Mouse (Mus musculus) neural tube, embryonic 15.5 days (tissue): Measurements from ENCODE around the gene Mllt6. TPM values are rescaled to one million over a fixed set of nuclear protein-coding genes. Genes with fewer than 3 reads are reported as not detected.
"Not testable (repeated sequence)": the region's sequence is repeated elsewhere in the genome, so short reads cannot be mapped to it uniquely, and the experiment has no call there.

Experiments
- ATAC-seq: fragments of 200-750 bp; cut with Nextera tagmentation; 2 replicates; pipeline ENCODE4 v1.8.0; 2017; ENCODE audit warnings: mild to moderate bottlenecking, moderate TSS enrichment, moderate library complexity; ENCODE audit not compliant: low FRiP score
- H3K27ac ChIP-seq: fragments of 300-500 bp; sonication (generic); replicated peaks from 2 replicates; pipeline ENCODE4 v1.5.1; 2015; ENCODE audit warnings: mild to moderate bottlenecking, inconsistent platforms
- H3K27me3 ChIP-seq: fragments of 300-500 bp; sonication (generic); replicated peaks from 2 replicates; pipeline ENCODE4 v1.6.1; 2015; ENCODE audit warnings: inconsistent platforms
- H3K36me3 ChIP-seq: fragments of 300-500 bp; sonication (generic); 2 replicates; pipeline ENCODE4 v1.6.1; 2015; ENCODE audit warnings: inconsistent platforms
- H3K4me1 ChIP-seq: fragments of 300-500 bp; sonication (generic); 2 replicates; pipeline ENCODE4 v1.6.1; 2015; ENCODE audit warnings: inconsistent platforms
- H3K4me2 ChIP-seq: fragments of 300-500 bp; sonication (generic); 2 replicates; pipeline ENCODE4 v1.6.1; 2015; ENCODE audit warnings: inconsistent platforms, mild to moderate bottlenecking, moderate library complexity
- H3K4me3 ChIP-seq: fragments of 300-500 bp; sonication (generic); replicated peaks from 2 replicates; pipeline ENCODE4 v1.5.1; 2015; ENCODE audit warnings: mild to moderate bottlenecking, inconsistent platforms
- H3K9ac ChIP-seq: fragments of 300-500 bp; sonication (generic); replicated peaks from 2 replicates; pipeline ENCODE4 v1.6.1; 2015; ENCODE audit warnings: mild to moderate bottlenecking, inconsistent platforms
- H3K9me3 ChIP-seq: fragments of 300-500 bp; sonication (generic); replicated peaks from 2 replicates; pipeline ENCODE4 v1.6.1; 2016; ENCODE audit warnings: inconsistent platforms
- WGBS: fragments of 180-500 bp; shearing (Covaris S2); methylation state at CpG from one replicate; pipeline ENCODE4 v1.1.7; 2015; ENCODE audit warnings: mixed read lengths; 5-methylcytosine and 5-hydroxymethylcytosine counted together
- polyA plus RNA-seq: library from polyadenylated mRNA; unstranded; fragments of >200 nt; fragmentation: Nextera tagmentation; extraction: Ambion mirVana; gene quantifications from 2 replicates; pipeline ENCODE4 v1.2.1, GENCODE M21; 2015

The Mllt6 gene
- polyA plus RNA-seq, 1 experiment from 2014 or later = 3.1 TPM

- H3K4me1 ChIP-seq, H3K9ac ChIP-seq, H3K27ac ChIP-seq, H3K4me2 ChIP-seq, ATAC-seq, H3K9me3 ChIP-seq, H3K27me3 ChIP-seq, H3K4me3 ChIP-seq, H3K36me3 ChIP-seq: not testable (repeated sequence)
- 97% methylated on average over 3 of the region's 4 CpGs for WGBS
Measured at GRCm38 (mm10) chr11:97648541-97648940, 14.7 kb upstream of the Mllt6 start.

DNA sequence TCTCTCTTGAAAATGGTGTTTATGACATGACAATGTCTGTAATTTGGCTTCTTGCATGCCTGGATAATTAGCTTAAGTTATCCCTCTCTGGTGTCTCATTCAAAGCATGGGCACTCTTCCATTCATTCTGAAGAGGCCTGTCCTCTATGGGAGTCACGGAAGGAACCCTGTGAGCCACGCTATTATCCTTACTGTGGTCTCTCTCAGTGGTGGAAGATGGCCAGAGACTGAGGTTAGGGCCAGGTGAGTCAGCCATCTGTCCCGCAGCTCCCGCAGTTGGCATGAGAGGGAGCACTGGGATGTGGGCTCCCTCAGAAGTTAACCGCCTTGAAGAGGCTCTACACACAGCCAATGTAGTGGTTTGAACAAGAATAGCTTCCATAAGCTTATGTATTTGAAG lies 12.9 kb upstream of the Mllt6 start:
- Histone ChIP-seq H3K27ac (no peak overlapping the region), H3K4me1 (peaks cover 9% of the 10 kb centered on the region), H3K27me3 (no peaks in the 10 kb centered on the region), H3K36me3 (no peaks in the 10 kb centered on the region), H3K4me3 (no peak overlapping the region), H3K9ac (no peak overlapping the region), H3K4me2 (no peak overlapping the region), H3K9me3 (no peaks in the 10 kb centered on the region)
- 41% methylated on average over 5 of the region's 5 CpGs for WGBS
- ATAC-seq = no peak

DNA sequence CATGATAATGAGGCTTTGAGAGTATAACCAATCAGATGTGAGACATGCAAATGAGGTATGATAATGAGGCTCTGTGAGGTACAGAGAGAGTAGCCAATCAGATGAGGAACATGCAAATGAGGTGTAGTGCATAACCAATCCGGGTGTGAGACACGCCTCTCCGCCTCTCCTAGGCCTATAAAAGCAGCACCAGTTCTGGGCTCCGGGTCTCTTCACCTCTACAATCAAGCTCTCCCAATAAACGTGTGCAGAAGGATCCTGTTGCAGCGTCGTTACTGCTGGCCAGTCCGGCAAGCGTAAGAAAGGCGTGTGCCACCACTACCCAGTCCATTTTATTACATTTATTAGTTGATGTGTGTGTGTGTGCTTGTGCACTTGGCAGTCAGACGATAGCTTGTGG lies 9.8 kb upstream of the Mllt6 start:
- not testable (repeated sequence) for H3K9me3 ChIP-seq, H3K9ac ChIP-seq, H3K4me3 ChIP-seq, H3K4me2 ChIP-seq, H3K36me3 ChIP-seq, H3K27me3 ChIP-seq, H3K4me1 ChIP-seq, H3K27ac ChIP-seq, ATAC-seq
- WGBS = 93% methylated on average over 11 of the region's 11 CpGs

GRCm38 (mm10) chr11:97654210-97654609 lies 9.0 kb upstream of the Mllt6 start:
- no peaks in the 10 kb centered on the region for H3K27me3 ChIP-seq
- no peak for ATAC-seq
- 93% methylated on average over 2 of the region's 2 CpGs for WGBS
- peaks cover 10% of the 10 kb centered on the region for H3K4me1 ChIP-seq
- H3K36me3 ChIP-seq = no peaks in the 10 kb centered on the region
- no peak overlapping the region for H3K4me2 ChIP-seq
- H3K9me3 ChIP-seq = no peaks in the 10 kb centered on the region
- H3K9ac ChIP-seq = no peak overlapping the region
- H3K27ac ChIP-seq = no peak overlapping the region
- no peak overlapping the region for H3K4me3 ChIP-seq

DNA sequence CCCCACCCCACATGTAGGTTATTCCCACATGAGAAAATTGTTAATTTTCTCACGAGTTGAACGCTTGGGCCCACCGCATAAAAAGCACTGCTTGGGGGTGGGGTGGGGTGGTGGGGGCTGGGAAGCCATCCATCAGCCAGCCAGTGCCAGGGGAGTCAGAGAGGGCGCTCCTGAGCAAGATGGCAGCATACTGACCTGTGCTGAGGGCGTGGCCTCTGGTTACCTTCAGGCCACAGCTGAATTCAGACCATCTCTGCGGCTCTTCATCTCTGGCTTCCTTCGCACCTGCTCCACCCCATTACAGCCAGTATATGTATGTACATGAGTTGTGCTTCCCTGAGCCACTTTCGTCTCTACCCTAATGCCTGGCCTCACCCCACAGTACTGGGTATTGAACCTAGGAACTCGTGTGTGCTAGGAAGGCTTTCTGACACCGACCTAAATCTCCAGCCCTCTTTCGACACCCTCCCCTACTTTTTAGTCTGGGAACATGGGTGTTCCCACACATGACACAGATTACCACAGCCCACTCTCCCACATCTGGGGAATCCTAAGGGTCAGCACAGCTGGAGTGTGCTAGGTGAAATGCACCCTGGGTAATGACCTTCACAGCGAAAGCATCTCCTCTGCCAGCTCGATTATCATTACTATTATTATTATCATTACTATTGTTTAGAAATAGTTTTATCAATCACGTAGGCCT lies 6.8 kb upstream of the Mllt6 start:
- Histone ChIP-seq H3K9me3 (no peaks in the 10 kb centered on the region), H3K4me2 (no peak overlapping the region), H3K4me1 (peaks cover 19% of the 10 kb centered on the region), H3K27ac (no peak overlapping the region), H3K36me3 (no peaks in the 10 kb centered on the region), H3K27me3 (peaks cover 8% of the 10 kb centered on the region; the same call in 1 of the 2 replicates), H3K9ac (no peak overlapping the region), H3K4me3 (no peak overlapping the region)
- WGBS = 72% methylated on average over 14 of the region's 14 CpGs
- no peak for ATAC-seq

DNA sequence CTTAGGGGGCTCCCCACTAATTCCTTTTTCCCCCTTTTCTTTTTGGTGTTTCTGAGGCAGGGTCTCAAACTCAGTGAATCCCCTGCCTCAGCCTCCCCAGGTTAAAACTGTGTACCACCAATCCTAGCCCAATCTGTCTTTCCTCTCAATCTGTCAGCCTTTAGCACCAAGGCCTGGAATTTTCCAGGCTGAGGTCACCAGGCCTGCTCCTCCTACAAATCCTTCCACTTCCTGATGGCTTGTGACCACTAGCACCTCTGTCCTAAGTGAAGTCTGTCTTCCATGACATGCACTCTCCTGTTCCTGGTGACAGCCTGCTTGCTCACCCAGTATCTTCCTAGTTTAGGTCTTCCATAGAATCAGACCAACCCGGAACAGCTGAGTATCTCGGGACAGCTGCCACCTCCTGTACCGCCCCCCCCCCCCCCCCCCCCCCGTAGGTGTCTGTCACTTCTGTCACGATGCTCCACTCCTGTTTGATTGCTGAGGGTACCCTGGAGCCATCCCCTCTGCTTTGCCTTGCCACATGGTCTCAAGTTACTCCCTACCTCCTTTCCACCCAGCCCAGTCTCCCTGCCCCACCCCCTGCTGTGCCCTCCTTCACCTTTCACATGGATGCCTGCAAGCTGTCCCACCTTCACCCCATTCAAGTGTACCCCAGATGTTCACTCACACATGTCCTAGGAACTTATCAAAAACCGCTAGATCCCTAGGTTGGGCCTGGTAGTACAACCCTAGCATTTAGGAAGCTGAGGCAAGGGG lies 5.8 kb upstream of the Mllt6 start:
- no peaks in the 10 kb centered on the region for H3K9me3 ChIP-seq
- H3K4me3 ChIP-seq = no peak overlapping the region
- ATAC-seq = no peak
- H3K27me3 ChIP-seq = peaks cover 17% of the 10 kb centered on the region
- peaks cover 29% of the 10 kb centered on the region for H3K4me1 ChIP-seq
- WGBS = 45% methylated on average over 5 of the region's 6 CpGs
- no peak overlapping the region for H3K9ac ChIP-seq
- no peak overlapping the region for H3K4me2 ChIP-seq
- no peaks in the 10 kb centered on the region for H3K36me3 ChIP-seq
- no peak overlapping the region for H3K27ac ChIP-seq

GRCm38 (mm10) chr11:97657967-97658366 lies 5.2 kb upstream of the Mllt6 start:
- H3K9me3 ChIP-seq, H3K9ac ChIP-seq, H3K27ac ChIP-seq, H3K4me2 ChIP-seq, H3K4me3 ChIP-seq, H3K36me3 ChIP-seq, ATAC-seq: not testable (repeated sequence)
- peaks cover 19% of the 10 kb centered on the region for H3K27me3 ChIP-seq
- 80% methylated on average over 6 of the region's 6 CpGs for WGBS
- peaks cover 34% of the 10 kb centered on the region for H3K4me1 ChIP-seq

DNA sequence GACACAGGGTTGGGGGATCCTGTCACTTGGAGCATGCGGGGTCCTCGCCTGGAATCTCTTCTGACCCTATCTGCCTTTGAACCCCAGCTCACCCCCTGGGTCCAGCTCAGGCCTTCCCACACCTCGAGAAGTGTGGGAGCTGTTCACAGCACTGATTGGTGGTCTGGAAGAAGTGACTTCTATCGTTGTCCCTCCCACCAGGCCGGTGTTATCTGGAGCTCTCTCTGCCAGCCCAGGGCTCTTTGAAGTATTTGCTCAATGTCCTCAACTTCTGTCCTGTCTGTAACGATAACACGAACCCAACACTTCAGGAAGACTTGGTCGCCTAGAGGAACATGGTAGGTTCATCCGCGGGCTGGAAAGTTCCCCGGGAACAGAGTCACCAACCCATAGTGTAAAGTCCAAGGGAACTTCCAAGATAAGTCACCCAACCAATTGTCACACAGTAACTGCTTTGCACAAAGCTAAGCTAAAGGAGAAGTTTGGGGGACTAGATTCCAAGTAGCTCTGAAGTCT lies 4.4 kb upstream of the Mllt6 start:
- H3K36me3 ChIP-seq = no peaks in the 10 kb centered on the region
- no peak for ATAC-seq
- H3K4me1 ChIP-seq = peaks cover 34% of the 10 kb centered on the region
- H3K27me3 ChIP-seq = peaks cover 19% of the 10 kb centered on the region
- H3K9me3 ChIP-seq = no peaks in the 10 kb centered on the region
- 77% methylated on average over 11 of the region's 11 CpGs for WGBS
- H3K4me2 ChIP-seq = peak overlapping the region; percentile 88; the same call in 1 of the 2 replicates
- 0 out of 2 replicates have a peak overlapping the region, but pooled peaks have one; percentile 80 for H3K4me3 ChIP-seq
- H3K9ac ChIP-seq = no peak overlapping the region
- no peak overlapping the region for H3K27ac ChIP-seq

DNA sequence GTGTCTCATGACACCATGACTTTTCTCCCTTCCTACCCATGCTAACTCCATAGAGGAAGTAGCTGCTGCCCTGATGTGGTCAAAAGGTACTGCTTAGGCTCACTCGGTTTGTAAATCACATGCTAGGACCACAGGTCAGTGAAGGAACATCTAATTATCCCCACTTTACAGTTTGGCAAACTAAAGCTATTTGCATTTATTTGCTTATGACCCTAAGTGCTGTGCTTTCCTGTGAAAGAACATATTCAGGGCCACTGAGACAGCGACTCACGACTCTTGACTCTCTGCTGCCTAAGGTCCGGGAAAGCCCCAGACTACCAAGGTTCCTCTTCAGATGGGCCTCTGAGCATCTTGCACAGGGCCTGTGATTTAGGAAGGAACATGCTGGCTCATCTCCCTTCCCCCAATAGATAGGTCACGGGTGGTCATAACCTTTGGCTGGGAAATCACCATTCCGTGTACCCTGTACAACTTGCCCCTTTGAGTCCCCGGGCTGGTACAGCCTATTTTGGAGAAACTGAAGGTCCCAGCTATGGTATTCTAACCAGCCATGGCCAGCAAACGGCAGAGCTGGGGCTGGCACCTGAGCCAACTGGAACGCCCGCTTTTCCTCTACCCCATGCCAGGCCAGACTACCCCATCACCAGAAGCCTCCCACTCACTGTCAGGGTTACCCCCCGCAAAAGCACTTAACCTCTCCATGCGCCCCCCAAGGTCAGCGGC lies 3.8 kb upstream of the Mllt6 start:
- WGBS = 8% methylated on average over 13 of the region's 13 CpGs
- 0 out of 2 replicates have a peak, but pooled peaks have one; percentile 2 for ATAC-seq
- Histone ChIP-seq H3K4me3 (peak overlapping the region; percentile 80), H3K27me3 (peaks cover 19% of the 10 kb centered on the region), H3K4me2 (peak overlapping the region; percentile 88), H3K9ac (peak overlapping the region; percentile 82), H3K9me3 (no peaks in the 10 kb centered on the region), H3K4me1 (peaks cover 38% of the 10 kb centered on the region), H3K36me3 (no peaks in the 10 kb centered on the region), H3K27ac (peak overlapping the region; percentile 79)

- peaks cover 45% of the 10 kb centered on the region for H3K4me1 ChIP-seq
- peak overlapping the region; percentile 80 for H3K4me3 ChIP-seq
- 0% methylated on average over 74 of the region's 78 CpGs for WGBS
- ATAC-seq = peak; percentile 87
- peak overlapping the region; percentile 79 for H3K27ac ChIP-seq
- H3K4me2 ChIP-seq = peak overlapping the region; percentile 88
- H3K27me3 ChIP-seq = peaks cover 19% of the 10 kb centered on the region
- peak overlapping the region; percentile 82 for H3K9ac ChIP-seq
- H3K9me3 ChIP-seq = no peaks in the 10 kb centered on the region
- no peaks in the 10 kb centered on the region for H3K36me3 ChIP-seq
Measured at GRCm38 (mm10) chr11:97659990-97660714, 3.1 kb upstream of the Mllt6 start.
